Mouse (Mus musculus): ENCODE measurements around the gene Galns. TPM values are rescaled to one million over a fixed set of nuclear protein-coding genes. Genes with fewer than 3 reads are reported as not detected.

Galns gene
- total RNA-seq, 1 experiment from 2014 or later = 11.2 TPM

- no peak for ATAC-seq (ENCODE audit: extremely low read depth, insufficient number of reproducible peaks, low FRiP score, poor library complexity, severe bottlenecking)
Observed at GRCm38 (mm10) chr8:122572751-122573150, 38.5 kb downstream of the Galns start.

DNA sequence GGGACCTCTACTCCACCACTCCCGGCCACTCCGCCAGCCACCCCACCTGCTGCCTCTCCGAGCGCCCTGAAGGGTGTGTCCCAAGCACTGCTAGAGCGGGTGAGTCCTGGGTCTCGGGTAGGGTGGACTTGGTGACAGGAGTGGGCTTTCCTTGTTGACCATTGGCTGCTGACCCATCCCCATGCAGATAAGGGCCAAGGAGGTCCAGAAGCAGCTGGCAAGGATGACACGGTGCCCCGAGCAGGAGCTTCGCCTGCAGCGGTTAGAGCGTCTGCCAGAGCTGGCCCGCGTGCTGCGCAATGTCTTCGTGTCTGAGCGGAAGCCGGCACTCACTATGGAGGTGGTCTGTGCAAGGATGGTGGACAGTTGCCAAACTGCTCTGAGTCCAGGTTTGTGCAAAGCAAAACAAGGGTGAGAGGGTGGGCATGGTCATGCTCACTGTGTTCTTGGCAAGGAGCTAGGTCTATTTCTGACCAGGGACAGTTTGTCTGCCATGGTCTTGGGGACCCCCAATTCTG is 39.5 kb downstream of the Galns start:
- no peak for ATAC-seq (ENCODE audit: extremely low read depth, insufficient number of reproducible peaks, low FRiP score, poor library complexity, severe bottlenecking)

DNA sequence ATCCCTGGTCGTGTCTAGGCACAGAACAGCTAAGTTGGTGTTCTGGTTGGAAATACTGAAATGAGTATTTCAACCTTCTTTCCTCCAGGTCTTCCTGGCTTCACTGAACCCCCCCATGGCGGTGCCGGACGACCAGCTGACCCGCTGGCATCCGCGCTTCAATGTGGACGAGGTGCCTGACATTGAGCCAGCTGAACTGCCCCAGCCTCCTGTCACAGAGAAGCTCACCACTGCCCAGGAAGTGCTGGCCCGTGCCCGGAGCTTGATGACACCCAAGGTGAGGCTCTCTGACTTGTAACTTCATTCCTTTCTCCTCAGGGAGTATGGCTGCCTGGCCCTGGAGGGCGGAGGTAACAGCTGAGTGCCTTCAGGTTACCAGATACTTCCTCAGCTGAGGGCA is 40.1 kb downstream of the Galns start:
- ATAC-seq (ENCODE audit: extremely low read depth, insufficient number of reproducible peaks, low FRiP score, poor library complexity, severe bottlenecking) = no peak

GRCm38 (mm10) chr8:122569996-122570395 is 41.3 kb downstream of the Galns start:
- no peak for ATAC-seq (ENCODE audit: extremely low read depth, insufficient number of reproducible peaks, low FRiP score, poor library complexity, severe bottlenecking)

DNA sequence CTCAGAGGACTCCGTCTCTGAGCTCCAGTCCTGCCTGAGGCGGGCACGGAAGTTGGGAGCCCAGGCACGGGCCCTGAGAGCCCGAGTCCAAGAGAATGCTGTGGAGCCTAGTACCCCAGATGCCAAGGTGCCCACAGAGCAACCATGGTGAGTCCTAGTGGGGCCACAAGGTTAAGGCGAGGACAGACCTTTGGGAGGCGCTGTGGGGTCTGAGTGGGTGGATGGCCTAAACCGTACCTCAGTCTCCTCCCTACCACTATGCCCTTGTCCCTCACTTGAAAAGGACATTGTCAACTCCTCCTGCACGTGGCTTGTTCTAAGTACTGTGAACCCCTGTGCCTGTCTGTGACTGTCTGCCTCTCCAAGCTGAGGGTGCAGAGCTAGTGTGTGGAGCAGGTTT is 41.9 kb downstream of the Galns start:
- no peak for ATAC-seq (ENCODE audit: extremely low read depth, insufficient number of reproducible peaks, low FRiP score, poor library complexity, severe bottlenecking)

GRCm38 (mm10) chr8:122568881-122569309 is 42.4 kb downstream of the Galns start:
- no peak for ATAC-seq (ENCODE audit: extremely low read depth, insufficient number of reproducible peaks, low FRiP score, poor library complexity, severe bottlenecking)

DNA sequence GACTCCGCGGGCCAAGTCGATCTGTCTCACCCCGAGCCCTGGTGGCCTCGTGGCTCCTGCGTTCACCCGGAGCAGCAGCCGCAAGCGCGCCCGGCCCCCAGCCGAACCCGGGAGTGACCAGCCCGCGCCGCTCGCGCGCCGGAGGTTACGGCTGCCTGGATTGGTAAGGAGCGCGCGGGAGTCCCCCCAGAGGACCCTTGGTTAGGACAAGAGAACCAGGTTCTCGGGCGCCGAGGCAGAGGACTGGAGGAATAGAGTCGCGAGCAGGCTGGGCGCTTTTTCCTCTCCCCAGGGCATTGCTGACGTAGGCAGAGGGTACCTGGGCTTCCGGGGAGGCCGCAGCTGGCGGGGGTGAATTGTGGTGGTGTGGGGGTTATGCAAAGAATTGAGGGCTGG is 43.2 kb downstream of the Galns start:
- peak; percentile 68 for ATAC-seq (ENCODE audit: extremely low read depth, insufficient number of reproducible peaks, low FRiP score, poor library complexity, severe bottlenecking)

DNA sequence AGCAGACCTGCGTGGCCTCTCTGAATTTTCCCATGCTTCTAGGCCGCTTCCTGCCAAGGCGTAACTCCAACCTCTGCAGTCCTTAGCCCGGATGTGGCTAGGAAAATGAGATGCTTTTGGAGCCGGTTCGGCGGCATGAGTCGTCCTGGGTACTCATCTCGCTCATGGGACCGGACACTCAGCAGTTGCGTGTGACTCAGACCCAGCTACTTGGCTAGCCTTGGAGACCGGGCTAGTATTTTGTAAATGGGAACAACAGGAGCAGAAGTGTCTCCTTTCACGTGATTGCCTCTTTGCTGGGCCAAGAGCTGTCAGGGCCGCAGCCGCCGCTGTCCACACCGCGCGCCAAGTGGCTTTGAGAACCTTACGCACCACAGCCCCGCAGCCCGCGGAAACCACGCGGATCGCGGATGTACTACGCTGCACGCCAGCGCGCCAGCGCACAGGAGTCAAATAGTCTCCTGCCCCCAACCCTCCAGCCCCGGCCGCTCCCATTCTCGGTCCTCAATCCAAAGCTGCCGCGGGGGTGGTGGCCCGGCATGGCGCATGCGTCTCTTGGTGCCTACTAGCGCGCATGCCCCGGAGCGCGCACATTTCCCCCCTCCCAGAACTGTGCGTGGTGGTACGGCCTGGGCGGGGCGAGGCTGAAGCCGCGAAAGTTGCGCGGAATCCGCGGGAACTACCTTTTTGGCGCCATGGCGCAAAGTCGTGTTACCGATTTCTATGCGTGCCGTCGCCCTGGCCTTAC is 43.7 kb downstream of the Galns start, which contains the start of gene Cdt1:
TSS of gene Cdt1 (plus strand) at position 655 of the 748 bp plus-strand sequence.
- peak; percentile 75 for ATAC-seq (ENCODE audit: extremely low read depth, insufficient number of reproducible peaks, low FRiP score, poor library complexity, severe bottlenecking)

DNA sequence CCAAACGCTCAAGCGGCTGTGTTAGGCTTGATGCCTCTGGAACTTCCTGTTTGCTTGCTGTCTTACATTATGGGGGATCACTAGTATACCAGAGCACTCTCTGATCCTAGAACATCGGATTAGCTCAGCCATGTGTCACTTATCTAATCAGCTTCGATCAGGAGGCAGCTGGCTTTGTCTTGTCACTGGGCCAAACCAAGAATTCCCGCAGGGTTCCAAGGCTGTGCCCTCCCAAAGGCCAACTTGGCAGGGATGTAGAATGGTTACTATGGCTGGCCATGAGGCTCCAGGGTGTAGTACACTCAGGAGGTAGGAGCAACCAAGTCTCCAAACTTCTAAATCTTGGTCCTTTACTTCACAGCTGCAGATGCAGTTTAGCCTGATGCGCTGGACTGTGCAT is 44.5 kb downstream of the Galns start:
- ATAC-seq (ENCODE audit: extremely low read depth, insufficient number of reproducible peaks, low FRiP score, poor library complexity, severe bottlenecking) = no peak

- no peak for ATAC-seq (ENCODE audit: extremely low read depth, insufficient number of reproducible peaks, low FRiP score, poor library complexity, severe bottlenecking)
Observed at GRCm38 (mm10) chr8:122564363-122565352, 46.6 kb downstream of the Galns start.

- peak; percentile 18; the same call in 1 of the 2 replicates for ATAC-seq (ENCODE audit: extremely low read depth, insufficient number of reproducible peaks, low FRiP score, poor library complexity, severe bottlenecking)
Observed at GRCm38 (mm10) chr8:122561199-122561598, 50.1 kb downstream of the Galns start.

DNA sequence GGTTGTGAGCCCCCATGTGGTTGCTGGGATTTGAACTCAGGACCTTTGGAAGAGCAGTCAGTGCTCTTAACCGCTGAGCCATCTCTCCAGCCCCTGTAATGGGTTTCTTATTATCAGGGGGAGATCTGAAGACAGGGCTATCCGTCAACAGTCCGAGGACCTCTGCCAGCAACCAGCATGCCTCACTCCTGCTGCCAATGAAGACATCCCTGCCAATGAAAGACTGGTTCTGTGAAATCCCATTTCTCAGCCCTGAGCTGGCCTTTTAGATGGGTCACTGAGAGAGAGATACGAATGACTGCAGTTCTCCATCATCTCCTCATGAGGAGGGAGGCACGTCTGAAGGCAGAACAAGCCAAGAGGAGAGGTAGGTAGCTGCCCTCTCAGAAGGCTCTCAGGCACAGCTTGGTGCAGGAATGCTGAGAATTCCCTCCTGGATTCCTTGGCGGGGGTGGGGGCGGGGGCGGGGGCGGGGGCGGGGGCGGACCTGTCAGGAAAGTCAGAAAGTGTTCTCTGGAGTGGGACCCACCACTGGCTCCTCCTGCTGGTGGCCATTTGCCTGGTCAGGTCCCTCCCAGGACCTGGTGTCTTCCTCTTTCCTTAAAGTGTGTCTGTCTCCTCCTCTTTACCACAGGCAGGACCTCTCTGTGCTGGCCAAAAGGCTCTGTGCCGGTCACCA is 52.5 kb downstream of the Galns start:
- ATAC-seq (ENCODE audit: extremely low read depth, insufficient number of reproducible peaks, low FRiP score, poor library complexity, severe bottlenecking) = peak; percentile 25; the same call in 1 of the 2 replicates

- no peak for ATAC-seq (ENCODE audit: extremely low read depth, insufficient number of reproducible peaks, low FRiP score, poor library complexity, severe bottlenecking)
Observed at GRCm38 (mm10) chr8:122557248-122558038, 53.8 kb downstream of the Galns start.

GRCm38 (mm10) chr8:122556030-122557009 is 54.9 kb downstream of the Galns start:
- peak; percentile 93 for ATAC-seq (ENCODE audit: extremely low read depth, insufficient number of reproducible peaks, low FRiP score, poor library complexity, severe bottlenecking)

- no peak for ATAC-seq (ENCODE audit: extremely low read depth, insufficient number of reproducible peaks, low FRiP score, poor library complexity, severe bottlenecking)
Observed at GRCm38 (mm10) chr8:122554786-122555185, 56.5 kb downstream of the Galns start.

- peak; percentile 66 for ATAC-seq (ENCODE audit: extremely low read depth, insufficient number of reproducible peaks, low FRiP score, poor library complexity, severe bottlenecking)
Observed at GRCm38 (mm10) chr8:122551265-122552051, 59.8 kb downstream of the Galns start, which contains the start of gene Piezo1. TSS of gene Piezo1 (minus strand) at chr8:122551329.

GRCm38 (mm10) chr8:122550995-122551264 is 60.3 kb downstream of the Galns start:
- no peak for ATAC-seq (ENCODE audit: extremely low read depth, insufficient number of reproducible peaks, low FRiP score, poor library complexity, severe bottlenecking)

Measured in neutrophil, adult 5-6 weeks (primary cell).